Mouse (Mus musculus) common myeloid progenitor, adult 5-6 weeks (primary cell): ENCODE results near the gene Prss43. TPM values are rescaled to one million over a fixed set of nuclear protein-coding genes. Genes with fewer than 3 reads are reported as not detected.
"Not testable (repeated sequence)": the region's sequence is repeated elsewhere in the genome, so short reads cannot be mapped to it uniquely, and the experiment has no call there.

ENCODE experiments used
- ATAC-seq: replicated peaks from 2 replicates; pipeline ENCODE4 v1.8.0; 2016; ENCODE audit warnings: low read depth, mild to moderate bottlenecking, moderate TSS enrichment, inconsistent platforms; ENCODE audit not compliant: poor library complexity, severe bottlenecking
- total RNA-seq: library from RNA; stranded (forward); fragments of 200-1000, 187-1606 nt; gene quantifications from 2 replicates; pipeline ENCODE4 v1.2.3, GENCODE M21; 2017

Gene Prss43
- total RNA-seq: not detected in 2 replicates

DNA sequence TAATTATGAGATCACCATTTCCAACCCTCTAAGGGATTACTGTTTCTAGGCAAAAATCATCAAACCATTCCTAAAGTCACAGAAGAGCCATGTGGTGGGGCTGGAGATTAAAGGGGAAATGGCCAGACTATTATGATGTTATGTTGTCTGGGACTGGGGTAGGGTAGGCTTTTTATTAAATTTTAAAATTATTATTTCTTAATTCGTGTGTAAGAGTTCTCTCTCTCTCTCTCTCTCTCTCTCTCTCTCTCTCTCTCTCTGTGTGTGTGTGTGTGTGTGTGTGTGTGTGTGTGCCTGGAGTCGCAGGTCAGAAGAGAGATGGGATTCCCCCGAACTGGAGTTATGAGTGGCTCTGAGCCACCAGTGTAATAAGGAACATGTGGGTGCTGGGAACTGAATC is at the start of gene Prss43:
Prss43 (plus strand) TSS at position 301 of the 400 bp plus-strand sequence.
- ATAC-seq: no peak

DNA sequence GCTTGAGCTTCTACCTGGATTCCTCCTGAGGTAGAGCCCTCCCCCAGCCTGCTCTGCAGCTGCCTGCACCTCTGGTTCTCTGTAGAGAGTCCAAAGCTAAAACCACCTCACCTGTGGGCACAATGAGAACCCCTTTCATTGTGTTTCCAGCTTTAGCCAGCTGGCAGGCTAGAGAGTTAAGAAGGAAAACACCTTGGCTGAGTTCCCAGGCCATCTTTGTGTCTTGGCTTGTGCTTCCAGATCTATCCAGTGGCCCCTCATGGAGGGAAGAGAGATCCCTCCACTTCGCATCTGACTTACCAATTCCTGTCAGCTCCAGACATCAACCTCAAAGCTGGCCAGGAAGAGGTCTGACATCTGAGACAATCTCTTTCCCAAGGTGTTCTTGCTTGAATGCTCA is 48.4 kb upstream of the Prss43 start:
- no peak for ATAC-seq

- no peak for ATAC-seq
Observed at GRCm38 (mm10) chr9:110778559-110778958, 47.9 kb upstream of the Prss43 start.

DNA sequence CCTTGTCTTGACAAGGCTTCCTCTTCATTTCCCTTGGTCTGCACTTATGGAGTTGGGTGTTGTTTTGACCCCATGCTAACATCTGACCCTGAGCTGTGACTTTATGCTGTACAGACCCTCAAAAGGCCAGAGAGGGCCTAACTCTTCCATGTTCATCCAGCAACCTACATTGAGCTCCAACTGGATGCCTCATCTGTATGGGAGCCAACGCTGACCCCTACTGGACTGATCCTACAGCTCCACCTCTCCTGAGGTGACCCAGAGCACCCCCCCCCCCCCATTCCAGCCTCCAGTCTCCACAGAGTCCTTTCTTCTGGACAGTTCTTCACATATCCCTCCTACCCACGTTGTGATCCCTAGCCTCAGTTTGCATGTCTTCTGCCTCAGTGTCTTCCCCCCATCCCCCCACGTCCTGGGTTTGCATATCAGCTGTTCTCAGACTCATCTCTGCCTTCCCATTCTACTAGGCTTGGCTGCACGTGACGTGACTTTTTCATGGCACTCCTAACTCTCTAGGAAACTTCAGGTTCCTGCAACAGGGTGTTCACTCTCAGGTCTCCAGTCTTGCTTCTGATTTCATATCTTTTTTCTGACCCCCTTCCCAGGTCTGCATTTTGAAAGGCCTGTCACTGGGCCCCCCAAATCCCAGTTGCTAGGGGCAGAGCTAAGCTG is 47.1 kb upstream of the Prss43 start:
- no peak for ATAC-seq

DNA sequence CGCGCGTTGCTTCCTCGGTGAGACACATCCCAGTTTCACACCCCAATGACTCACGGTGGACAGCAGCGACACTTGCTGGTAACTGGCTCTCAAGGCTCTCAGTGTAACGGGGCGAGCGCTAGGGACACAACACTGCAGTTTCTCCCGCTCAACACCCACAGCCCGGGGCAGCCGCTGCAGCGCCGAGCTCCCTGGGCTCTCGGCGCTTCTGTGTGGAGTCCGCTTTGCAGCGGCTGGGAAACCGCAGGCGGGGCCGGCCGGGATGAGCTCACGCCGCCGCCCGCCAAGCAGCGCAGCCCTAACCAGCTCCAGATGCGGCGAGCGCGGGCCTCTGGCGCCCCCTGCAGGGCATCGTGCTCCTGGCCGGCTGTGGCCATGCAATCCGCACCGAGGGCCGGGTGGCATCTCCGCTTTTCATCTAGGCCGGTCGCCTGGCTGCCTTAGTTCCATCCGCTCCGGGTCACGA is 45.2 kb upstream of the Prss43 start:
- peak; percentile 84 for ATAC-seq

DNA sequence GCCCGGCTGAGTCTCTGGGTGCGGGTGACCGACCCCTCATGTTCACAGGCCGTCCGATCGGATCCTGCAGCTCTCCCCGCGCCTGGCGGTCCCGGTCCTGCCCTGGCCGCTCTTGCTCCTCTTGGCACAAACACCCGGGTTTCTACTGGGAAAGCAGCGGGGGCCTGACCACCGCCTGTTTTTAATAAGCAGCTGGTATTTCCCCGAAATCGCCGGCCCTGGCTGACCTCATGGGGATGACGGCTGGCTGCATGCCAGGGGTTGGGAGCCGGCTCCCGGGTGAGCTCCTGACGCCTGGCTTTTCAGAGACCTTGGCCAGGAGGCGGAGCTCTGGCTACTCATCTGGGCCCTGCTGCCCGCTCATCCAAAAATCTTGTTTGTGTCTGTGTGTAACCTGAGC is 44.8 kb upstream of the Prss43 start:
- ATAC-seq: peak; percentile 16; the same call in 1 of the 2 replicates

- no peak for ATAC-seq
Observed at GRCm38 (mm10) chr9:110783611-110784010, 42.9 kb upstream of the Prss43 start.

- no peak for ATAC-seq
Observed at GRCm38 (mm10) chr9:110788169-110788568, 38.3 kb upstream of the Prss43 start.

GRCm38 (mm10) chr9:110790462-110790861 is 36.0 kb upstream of the Prss43 start:
- ATAC-seq: no peak

GRCm38 (mm10) chr9:110797013-110797412 is 29.5 kb upstream of the Prss43 start:
- ATAC-seq: 0 out of 2 replicates have a peak, but pooled peaks have one; percentile 32

GRCm38 (mm10) chr9:110797866-110798265 is 28.6 kb upstream of the Prss43 start, which contains the start of gene Prss42:
Prss42 (plus strand) TSS chr9:110798166.
- ATAC-seq: no peak

DNA sequence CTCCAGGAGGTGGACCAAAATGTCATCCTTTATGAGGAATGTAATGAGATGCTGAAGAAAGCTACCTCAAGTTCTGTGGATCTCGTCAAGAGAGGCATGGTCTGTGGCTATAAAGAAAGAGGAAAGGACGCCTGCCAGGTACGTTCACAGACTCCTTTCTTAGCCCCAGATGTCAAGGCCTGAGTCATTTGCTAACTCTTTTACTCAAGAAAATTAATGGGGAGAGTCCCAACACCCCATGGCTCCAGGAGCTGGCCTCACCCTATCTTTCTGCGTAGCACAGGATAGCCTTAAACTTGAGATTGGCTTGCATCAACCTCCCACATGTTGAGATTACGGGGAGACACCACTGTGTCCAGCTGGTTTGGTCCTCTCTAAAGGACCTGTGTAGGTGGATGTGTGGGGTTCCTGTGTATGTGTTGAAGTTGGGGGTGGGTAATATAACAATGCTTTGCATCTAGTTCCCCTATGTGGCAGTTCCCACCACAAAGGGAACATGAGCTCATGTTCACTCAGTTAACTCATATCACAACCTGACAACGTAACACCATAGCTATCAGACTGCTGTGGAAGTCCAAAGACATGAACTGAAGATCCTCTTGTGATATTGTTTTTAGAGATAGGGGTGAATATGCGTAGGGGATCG is 25.5 kb upstream of the Prss43 start:
- ATAC-seq: no peak

GRCm38 (mm10) chr9:110803294-110803693 is 23.2 kb upstream of the Prss43 start:
- ATAC-seq: peak; percentile 52

- no peak for ATAC-seq
Observed at GRCm38 (mm10) chr9:110810051-110810450, 16.4 kb upstream of the Prss43 start.

- ATAC-seq: no peak
Observed at GRCm38 (mm10) chr9:110813789-110814188, 12.7 kb upstream of the Prss43 start, which contains the start of gene Prss44. Prss44 (plus strand) TSS chr9:110813994.

DNA sequence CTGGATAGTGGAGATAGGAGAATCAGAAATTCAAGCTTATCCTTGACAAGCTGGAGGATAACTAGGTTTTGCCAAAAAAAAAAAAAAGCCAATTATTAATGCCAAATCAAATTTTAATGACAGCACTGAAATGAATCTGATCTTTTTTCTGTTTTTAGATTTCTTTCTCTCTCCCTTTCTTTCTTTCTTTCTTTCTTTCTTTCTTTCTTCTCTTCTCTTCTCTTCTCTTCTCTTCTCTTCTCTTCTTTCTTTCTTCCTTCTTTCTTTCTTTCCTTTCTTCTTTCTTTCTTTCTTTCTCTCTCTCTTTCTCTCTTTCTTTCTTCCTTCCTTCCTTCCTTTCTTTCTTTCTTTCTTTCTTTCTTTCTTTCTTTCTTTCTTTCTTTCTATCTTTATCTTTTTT is 5.9 kb upstream of the Prss43 start:
- ATAC-seq: not testable (repeated sequence)

DNA sequence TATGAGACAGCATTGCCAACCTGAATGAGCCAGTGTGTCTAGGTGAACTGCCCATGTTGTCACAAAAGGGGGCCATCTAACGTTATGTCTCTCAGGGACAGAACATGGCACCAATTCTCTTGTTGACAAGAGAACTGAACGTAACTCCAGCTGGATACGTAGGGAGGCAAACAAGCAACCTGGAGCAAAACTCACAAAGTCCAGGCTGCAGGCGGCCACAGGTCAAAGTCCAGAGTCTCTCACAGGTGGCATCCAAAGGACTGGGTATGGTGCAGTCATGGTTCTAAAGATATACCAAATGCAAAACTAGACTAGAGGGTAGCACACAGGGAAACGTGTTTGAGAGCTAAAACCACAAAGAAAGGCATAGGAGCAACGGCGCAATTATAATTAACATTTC is 5.1 kb upstream of the Prss43 start:
- ATAC-seq: no peak

DNA sequence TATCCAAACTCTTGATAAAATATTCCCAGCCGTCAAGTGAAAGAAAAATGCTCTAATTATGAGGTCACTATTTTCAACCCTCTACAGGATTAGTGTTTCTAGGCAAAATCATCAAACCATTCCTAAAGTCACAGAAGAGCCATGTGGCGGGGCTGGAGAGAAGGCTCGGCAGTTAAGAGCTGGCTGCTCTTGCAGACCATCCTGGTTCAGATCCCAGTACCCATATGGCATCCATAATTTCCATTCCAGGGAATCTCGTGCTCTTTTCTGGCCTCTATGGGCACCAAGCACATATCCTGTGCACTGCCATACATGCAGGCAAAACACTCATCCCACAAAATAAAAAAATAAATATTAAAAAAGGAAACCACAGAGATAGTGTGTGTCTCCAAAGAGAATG is 1.1 kb upstream of the Prss43 start:
- no peak for ATAC-seq

DNA sequence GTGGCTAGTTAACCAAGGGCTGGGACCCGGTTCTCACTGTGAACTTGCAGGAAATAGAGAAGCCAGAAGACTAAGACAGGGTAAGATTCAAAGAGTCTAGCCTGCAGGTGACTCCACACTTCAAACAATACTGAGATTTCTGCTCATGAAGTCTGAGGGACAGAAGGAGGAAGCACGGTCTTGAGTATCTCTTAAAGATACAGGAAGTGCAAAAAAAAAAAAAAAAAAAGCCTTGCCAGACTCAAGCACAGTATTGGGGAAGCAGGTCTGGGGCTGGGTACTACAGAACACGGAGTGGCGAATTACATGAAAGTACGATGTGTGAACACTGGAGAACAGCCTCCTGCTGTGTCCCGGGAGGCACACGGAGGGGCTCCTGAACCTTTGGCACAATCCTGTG is 658 bp upstream of the Prss43 start:
- ATAC-seq: peak; percentile 80

DNA sequence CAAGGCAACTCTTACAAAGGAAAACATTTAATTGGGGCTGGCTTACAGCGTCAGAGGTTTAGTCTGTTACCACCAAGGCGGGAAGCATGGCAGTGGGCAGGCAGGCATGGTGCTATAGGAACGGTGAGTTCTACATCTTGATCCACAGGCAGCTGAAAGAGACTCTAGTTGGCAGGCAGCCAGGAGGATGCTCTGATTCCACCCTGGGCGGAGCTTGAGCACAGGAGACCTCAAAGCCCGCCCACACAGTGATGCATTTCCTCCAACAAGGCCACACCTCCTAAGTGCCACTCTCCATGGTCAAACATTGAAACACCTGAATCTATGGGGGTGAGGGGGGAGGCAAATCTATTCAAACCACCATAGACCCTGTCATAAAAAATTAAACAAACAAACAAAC is 6.5 kb downstream of the Prss43 start:
- no peak for ATAC-seq

DNA sequence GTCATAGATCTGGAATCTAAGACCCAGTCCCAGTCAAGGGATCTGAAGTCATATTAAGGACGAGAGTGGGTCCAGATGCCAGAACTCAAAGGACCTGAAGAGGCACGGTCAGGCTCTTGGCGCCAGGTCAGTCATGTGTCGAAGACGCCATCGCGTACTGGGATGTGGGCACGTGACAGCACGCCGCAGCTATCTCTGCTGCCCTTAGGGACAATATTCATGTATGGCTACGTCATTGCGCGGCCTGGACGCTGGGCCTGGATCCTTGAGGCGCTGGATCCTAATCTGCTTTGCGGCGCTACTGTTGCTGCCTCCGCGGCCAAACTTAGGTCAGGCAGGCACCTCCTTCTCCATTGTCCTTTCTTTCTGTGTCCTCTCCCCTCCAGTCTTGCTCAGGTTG is 7.9 kb downstream of the Prss43 start, which contains the start of gene Prss45:
Prss45 (plus strand) TSS at position 178 of the 400 bp plus-strand sequence.
- ATAC-seq: no peak
